8 mouse cellular contexts compared by ENCODE assay signal in genomic region chr6:83032769-83033191, GRCm38 (mm10). TPM values are rescaled to one million over a fixed set of nuclear protein-coding genes. Genes with fewer than 3 reads are reported as not detected.
DNase-seq lines count a peak whose midpoint lies in the region; ATAC-seq and TF ChIP-seq lines count a peak whose summit lies in the region.

No protein-coding gene starts in this region.

- H3K4me3 ChIP-seq in liver, adult 2 months (ENCODE audit: insufficient read depth, low read depth, low read length) = peak overlapping the region; percentile 71
- peak overlapping the region; percentile 47 for H3K4me3 ChIP-seq in midbrain, embryonic 16.5 days (ENCODE audit: low read depth, low read length)

- H3K27me3 ChIP-seq in liver, adult 2 months (ENCODE audit: control insufficient read depth, insufficient read depth, low read length) = no peaks in the 10 kb centered on the region
- H3K27me3 ChIP-seq in midbrain, embryonic 16.5 days (ENCODE audit: control insufficient read depth, insufficient read depth, low read depth, low read length) = peaks cover 25% of the 10 kb centered on the region

- H3K36me3 ChIP-seq in liver, adult 2 months (ENCODE audit: control insufficient read depth, insufficient read depth, low read length) = no peaks in the 10 kb centered on the region
- H3K36me3 ChIP-seq in midbrain, embryonic 16.5 days (ENCODE audit: control insufficient read depth, insufficient read depth, low read length) = no peaks in the 10 kb centered on the region

- peak; percentile 39 for DNase-seq in right cerebral cortex, postnatal 25 days
- DNase-seq in right cerebral cortex, postnatal 4 days = no peak
- DNase-seq in embryo, embryonic 9.5 days (ENCODE audit: extremely low spot score) = peak; percentile 66
- no peak for DNase-seq in liver, adult 2 months (ENCODE audit: extremely low read depth, low read depth, low spot score)
- DNase-seq in thymus, adult 18-20 months = peak; percentile 37 to 46
- DNase-seq in layer of hippocampus, adult 18-20 months (ENCODE audit: low spot score in 2 of 2) = no peak

- TF ChIP-seq CTCF in liver, adult 2 months (IDR thresholded peaks at IDR 0.05; ENCODE audit: low read depth, low read length) = no peak

- no peak for TF ChIP-seq POLR2A in liver, adult 2 months (IDR thresholded peaks at IDR 0.05; ENCODE audit: extremely low read depth, insufficient read depth, low read length)

- WGBS in liver, adult 2 months = 2% methylated on average over 31 of the region's 31 CpGs
- WGBS in midbrain, embryonic 16.5 days = under 1% methylated on average over 31 of the region's 31 CpGs

- H3K4me2 ChIP-seq in midbrain, embryonic 16.5 days (ENCODE audit: low read length) = peak overlapping the region; percentile 84

- H3K9ac ChIP-seq in liver, adult 2 months (ENCODE audit: low read depth, low read length) = peak overlapping the region; percentile 49
- H3K9ac ChIP-seq in midbrain, embryonic 16.5 days (ENCODE audit: low read depth, low read length) = peak overlapping the region; percentile 58

- H3K79me2 ChIP-seq in liver, adult 2 months (ENCODE audit: control insufficient read depth, insufficient read depth, low read length) = no peaks in the 10 kb centered on the region

- ATAC-seq in hematopoietic stem cell, adult 5-6 weeks (replicated peaks in 1 of 2; ENCODE audit: insufficient read depth in 1 of 2, low FRiP score in 2 of 2, low TSS enrichment in 1 of 2, low read depth in 1 of 2, poor library complexity in 2 of 2, severe bottlenecking in 2 of 2) = peak; percentile 34 to 61; a peak in 3 of 4 replicates
- ATAC-seq in midbrain, embryonic 16.5 days = peak; percentile 56

- no peaks in the 10 kb centered on the region for H3K9me3 ChIP-seq in midbrain, embryonic 16.5 days (replicated peaks; ENCODE audit: control insufficient read depth, low read length, poor library complexity, severe bottlenecking)

- peak overlapping the region; percentile 38; the same call in 1 of the 2 replicates for H3K27ac ChIP-seq in liver, adult 2 months (replicated peaks; ENCODE audit: insufficient read depth, low read depth, low read length)
- H3K27ac ChIP-seq in midbrain, embryonic 16.5 days (ENCODE audit: low read length) = no peak overlapping the region

- no peaks in the 10 kb centered on the region for H3K4me1 ChIP-seq in liver, adult 2 months (ENCODE audit: control insufficient read depth, insufficient read depth, low read length)
- H3K4me1 ChIP-seq in midbrain, embryonic 16.5 days (ENCODE audit: control insufficient read depth, insufficient read depth, low read length) = peaks cover 16% of the 10 kb centered on the region

RNA-seq across cellular contexts. Expression of gene Dok1, which starts 0.5 kb away (rescaled TPM):
- total RNA-seq in hematopoietic stem cell, adult 5-6 weeks (2017) = 22.9 and 39.6 TPM in 2 replicates
- 1.2 and 2.2 TPM in 2 replicates for total RNA-seq in liver, adult 2 months (2014; rRNA removed)
- 1.3 and 1.4 TPM in 2 replicates for polyA plus RNA-seq in liver, adult 2 months (2012; rRNA removed)
- polyA plus RNA-seq in midbrain, embryonic 16.5 days (2015; fragmentation: Nextera tagmentation; extraction: Ambion mirVana) = 1.7 and 1.8 TPM in 2 replicates
- total RNA-seq in layer of hippocampus, adult 18-20 months (2021) = 1 to 10 TPM; 3.8 to 4.3 TPM

RNA-seq across cellular contexts. Expression of gene Loxl3, which starts 1.2 kb away (rescaled TPM):
- 1.3 and 2.2 TPM in 2 replicates for total RNA-seq in hematopoietic stem cell, adult 5-6 weeks (2017)
- 1.2 and 1.3 TPM in 2 replicates for total RNA-seq in liver, adult 2 months (2014; rRNA removed)
- polyA plus RNA-seq in liver, adult 2 months (2012; rRNA removed) = 0.85 and 1.1 TPM in 2 replicates
- polyA plus RNA-seq in midbrain, embryonic 16.5 days (2015; fragmentation: Nextera tagmentation; extraction: Ambion mirVana) = 5.1 and 7.5 TPM in 2 replicates
- 1 to 10 TPM; 2.5 to 2.8 TPM for total RNA-seq in layer of hippocampus, adult 18-20 months (2021)

RNA-seq across cellular contexts. Expression of gene Aup1, which starts 21.5 kb away (rescaled TPM):
- 114 and 124 TPM in 2 replicates for total RNA-seq in hematopoietic stem cell, adult 5-6 weeks (2017)
- total RNA-seq in liver, adult 2 months (2014; rRNA removed) = 109 and 114 TPM in 2 replicates
- polyA plus RNA-seq in liver, adult 2 months (2012; rRNA removed) = 593 and 598 TPM in 2 replicates
- polyA plus RNA-seq in midbrain, embryonic 16.5 days (2015; fragmentation: Nextera tagmentation; extraction: Ambion mirVana) = 176 and 184 TPM in 2 replicates
- total RNA-seq in layer of hippocampus, adult 18-20 months (2021) = 100 to 1,000 TPM; 125 to 137 TPM

RNA-seq across cellular contexts. Expression of gene Htra2, which starts 22.3 kb away (rescaled TPM):
- total RNA-seq in hematopoietic stem cell, adult 5-6 weeks (2017) = 42.7 and 43.3 TPM in 2 replicates
- total RNA-seq in liver, adult 2 months (2014; rRNA removed) = 14.0 and 17.5 TPM in 2 replicates
- polyA plus RNA-seq in liver, adult 2 months (2012; rRNA removed) = 23.3 and 24.1 TPM in 2 replicates
- polyA plus RNA-seq in midbrain, embryonic 16.5 days (2015; fragmentation: Nextera tagmentation; extraction: Ambion mirVana) = 76.1 and 87.8 TPM in 2 replicates
- total RNA-seq in layer of hippocampus, adult 18-20 months (2021) = 10 to 100 TPM; 43.3 to 47.7 TPM

RNA-seq across cellular contexts. Expression of gene Dqx1, which starts 24.9 kb away (rescaled TPM):
- total RNA-seq in hematopoietic stem cell, adult 5-6 weeks (2017) = 0.13 and 0.25 TPM in 2 replicates
- total RNA-seq in liver, adult 2 months (2014; rRNA removed) = 7.4 and 7.5 TPM in 2 replicates
- polyA plus RNA-seq in liver, adult 2 months (2012; rRNA removed) = 8.1 and 9.6 TPM in 2 replicates
- polyA plus RNA-seq in midbrain, embryonic 16.5 days (2015; fragmentation: Nextera tagmentation; extraction: Ambion mirVana) = 0.30 and 0.37 TPM in 2 replicates
- under 1 TPM; 0.50 to 0.61 TPM for total RNA-seq in layer of hippocampus, adult 18-20 months (2021)

Comparison
In these comparisons a context has a peak if more than half of its experiments do, and no peak if none do; other contexts are left out.
1. DNase-seq: peak in right cerebral cortex, postnatal 25 days (single experiment), embryo, embryonic 9.5 days (single experiment) and thymus, adult 18-20 months (2 of 2); none in right cerebral cortex, postnatal 4 days (single experiment), liver, adult 2 months (single experiment) and layer of hippocampus, adult 18-20 months (0 of 2).